Mouse (Mus musculus) left cerebral cortex, postnatal 25 days (tissue): ENCODE measurements around the gene Lurap1. TPM values are rescaled to one million over a fixed set of nuclear protein-coding genes. Genes with fewer than 3 reads are reported as not detected.
A peak's percentile ranks its signal among the peaks of the same experiment; 100 is the strongest.

Source experiments
- DNase-seq, 2 experiments: peaks; one replicate each; pipeline ENCODE4 v3.0.0; 2022; ENCODE audit warnings: low spot score in 2 of 2, mixed read lengths in 1 of 2
- intact Hi-C: fragments of 180-260 bp; cut with DNase I; formaldehyde crosslinking; loops from one replicate; pipeline ENCODE4 v1.15.1; 2025
- total RNA-seq, 2 experiments: library from RNA; stranded (reverse); gene quantifications; 2 replicates each; pipeline ENCODE4 v1.2.3; 2021

The Lurap1 gene
- total RNA-seq, 2 experiments from 2014 or later = 27.9 to 32.8 TPM

- DNase-seq = no peak
- intact Hi-C loops = loop anchor here (5.0 to 10.0 kb wide), 3 partner anchors 237 to 450 kb away; partner anchors contain the start of genes Gpbp1l1 and Tmem69
Measured at GRCm38 (mm10) chr4:116164759-116165554, 13.8 kb upstream of the Lurap1 start.

GRCm38 (mm10) chr4:116162142-116162541, 11.0 kb upstream of the Lurap1 start:
- intact Hi-C loops = loop anchor here (5.0 to 10.0 kb wide), 3 partner anchors 240 to 453 kb away; partner anchors contain the start of genes Gpbp1l1 and Tmem69
- DNase-seq = no peak

- intact Hi-C loops = loop anchor here (1.0 to 10.0 kb wide), 5 partner anchors 16 to 454 kb away; partner anchors contain the start of genes Gpbp1l1, Pik3r3 and Tmem69
- peak; percentile 69 to 97 for DNase-seq
Measured at GRCm38 (mm10) chr4:116160769-116161168, 9.6 kb upstream of the Lurap1 start.

GRCm38 (mm10) chr4:116159912-116160311, 8.8 kb upstream of the Lurap1 start:
- peak in 1 of 2 experiments; percentile 78 for DNase-seq
- intact Hi-C loops = loop anchor here (1.0 to 10.0 kb wide), 5 partner anchors 16 to 455 kb away; partner anchors contain the start of genes Gpbp1l1, Pik3r3 and Tmem69

GRCm38 (mm10) chr4:116157882-116158281, 6.7 kb upstream of the Lurap1 start:
- DNase-seq = no peak
- intact Hi-C loops = no loop called here

- DNase-seq = no peak
- intact Hi-C loops = no loop called here
Measured at GRCm38 (mm10) chr4:116152702-116153101, 1.6 kb upstream of the Lurap1 start.

GRCm38 (mm10) chr4:116150862-116151221, 296 bp downstream of the Lurap1 start:
- intact Hi-C loops = no loop called here
- no peak for DNase-seq

GRCm38 (mm10) chr4:116150156-116150861, 829 bp downstream of the Lurap1 start:
- intact Hi-C loops = no loop called here
- peak in 1 of 2 experiments; percentile 56 for DNase-seq

GRCm38 (mm10) chr4:116149812-116150155, 1.4 kb downstream of the Lurap1 start:
- intact Hi-C loops = no loop called here
- peak in 1 of 2 experiments; percentile 36 for DNase-seq

GRCm38 (mm10) chr4:116143891-116144717, 7.0 kb downstream of the Lurap1 start:
- DNase-seq = peak; percentile 70 to 73
- intact Hi-C loops = no loop called here

GRCm38 (mm10) chr4:116143317-116143811, 7.8 kb downstream of the Lurap1 start:
- no peak for DNase-seq
- intact Hi-C loops = no loop called here

- no peak for DNase-seq
- intact Hi-C loops = no loop called here
Measured at GRCm38 (mm10) chr4:116142269-116142668, 8.9 kb downstream of the Lurap1 start.

GRCm38 (mm10) chr4:116141736-116142135, 9.4 kb downstream of the Lurap1 start:
- intact Hi-C loops = no loop called here

GRCm38 (mm10) chr4:116140801-116141574, 10.2 kb downstream of the Lurap1 start:
- intact Hi-C loops = no loop called here

More at GRCm38 (mm10) chr4:116141736-116142135, 9.4 kb downstream of the Lurap1 start:
- DNase-seq = no peak

GRCm38 (mm10) chr4:116137421-116137996, 13.6 kb downstream of the Lurap1 start:
- intact Hi-C loops = no loop called here

More at GRCm38 (mm10) chr4:116140801-116141574, 10.2 kb downstream of the Lurap1 start:
- DNase-seq = peak; percentile 42 to 82

GRCm38 (mm10) chr4:116134990-116135389, 16.1 kb downstream of the Lurap1 start:
- intact Hi-C loops = no loop called here
- DNase-seq = peak in 1 of 2 experiments; percentile 42

More at GRCm38 (mm10) chr4:116137421-116137996, 13.6 kb downstream of the Lurap1 start:
- no peak for DNase-seq

GRCm38 (mm10) chr4:116133126-116133525, 18.0 kb downstream of the Lurap1 start:
- intact Hi-C loops = no loop called here

GRCm38 (mm10) chr4:116127956-116128355, 23.2 kb downstream of the Lurap1 start:
- no peak for DNase-seq
- intact Hi-C loops = no loop called here

More at GRCm38 (mm10) chr4:116133126-116133525, 18.0 kb downstream of the Lurap1 start:
- no peak for DNase-seq
